Mouse (Mus musculus): ENCODE results near the gene Adgrv1. TPM values are rescaled to one million over a fixed set of nuclear protein-coding genes. Genes with fewer than 3 reads are reported as not detected.

Adgrv1 gene
- total RNA-seq, 2 experiments from 2014 or later: 1.4 to 1.6 TPM

GRCm38 (mm10) chr13:81209815-81210214 is 423.1 kb downstream of the Adgrv1 start:
- intact Hi-C loops (cut with DNase I): loop anchor here (5.0 kb wide), 1 partner anchor 38 kb away; no protein-coding TSS in a partner anchor
- no peak for DNase-seq (ENCODE audit: low spot score in 2 of 2)

GRCm38 (mm10) chr13:81208106-81208613 is 424.8 kb downstream of the Adgrv1 start:
- no peak for DNase-seq (ENCODE audit: low spot score in 2 of 2)
- intact Hi-C loops (cut with DNase I): loop anchor here (5.0 kb wide), 1 partner anchor 36 kb away; no protein-coding TSS in a partner anchor

DNA sequence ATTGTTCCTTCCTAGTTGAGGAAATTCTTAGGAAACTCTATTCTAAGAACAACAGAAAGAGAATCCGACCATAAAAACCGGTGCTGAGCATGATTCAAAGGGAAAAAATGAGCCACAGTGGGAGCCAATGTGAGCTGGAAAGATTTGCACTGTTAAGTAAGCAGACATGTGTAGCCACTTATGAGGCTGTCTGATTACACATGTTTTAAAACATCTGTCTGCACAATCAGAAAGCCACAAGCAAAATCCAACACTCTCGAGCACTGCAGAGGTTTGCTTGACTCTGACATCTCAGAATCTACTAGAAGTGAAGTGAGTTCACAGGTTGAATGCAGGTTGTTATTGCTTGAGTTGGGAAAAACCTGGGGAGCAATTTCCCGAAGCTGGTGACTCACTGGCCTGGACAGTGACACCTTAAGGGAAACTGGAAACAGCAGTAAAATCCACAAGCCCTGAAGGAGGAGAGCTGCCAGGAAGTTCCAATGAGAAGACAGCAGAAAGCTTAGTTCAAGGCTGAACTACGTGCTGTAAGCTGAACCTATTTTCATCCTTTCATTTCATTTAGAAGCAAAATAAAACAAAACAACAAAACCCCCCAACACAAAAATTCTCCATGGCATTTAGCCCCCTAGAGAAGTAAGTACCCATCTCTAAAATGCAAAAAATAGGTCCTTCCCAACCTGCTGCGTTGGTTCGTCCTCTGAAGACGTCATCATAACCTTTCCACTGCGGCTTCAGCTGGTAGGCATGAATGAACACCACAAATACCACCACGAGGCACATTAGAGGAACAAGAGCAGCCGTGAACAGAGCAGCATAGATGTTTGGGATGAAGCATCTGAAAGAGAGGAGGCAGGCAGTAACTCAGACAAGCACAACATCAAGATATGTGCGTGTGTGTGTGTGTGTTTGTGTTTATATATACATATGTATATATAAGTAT is 450.7 kb downstream of the Adgrv1 start:
- intact Hi-C loops (cut with DNase I): no loop called here
- no peak for DNase-seq (ENCODE audit: low spot score in 2 of 2)

- intact Hi-C loops (cut with DNase I): no loop called here
- DNase-seq (ENCODE audit: low spot score in 2 of 2): no peak
Observed at GRCm38 (mm10) chr13:81181459-81181858, 451.5 kb downstream of the Adgrv1 start.

DNA sequence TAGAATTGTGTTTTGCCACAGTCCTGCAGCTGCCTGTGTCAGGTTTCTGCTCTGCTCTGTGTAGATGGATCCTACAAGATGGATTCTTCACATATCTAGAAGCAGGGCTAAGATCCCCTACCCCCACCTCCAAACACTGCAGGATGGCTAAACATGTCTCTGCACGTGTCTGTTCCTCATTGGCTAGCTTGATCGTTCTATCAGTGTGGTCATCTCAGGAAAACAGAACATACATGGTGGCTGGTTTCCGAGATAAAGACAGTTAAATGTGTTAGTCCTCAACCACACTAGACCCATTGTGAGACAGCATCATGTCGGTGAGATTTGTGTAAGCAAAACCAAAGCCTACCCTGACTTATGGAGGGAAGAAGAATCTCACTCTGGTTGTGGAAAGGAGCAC is 456.1 kb downstream of the Adgrv1 start:
- intact Hi-C loops (cut with DNase I): no loop called here

GRCm38 (mm10) chr13:81176071-81176470 is 456.9 kb downstream of the Adgrv1 start:
- intact Hi-C loops (cut with DNase I): no loop called here
- DNase-seq (ENCODE audit: low spot score in 2 of 2): no peak

More for the DNA sequence above, 456.1 kb downstream of the Adgrv1 start:
- DNase-seq (ENCODE audit: low spot score in 2 of 2): no peak

- intact Hi-C loops (cut with DNase I): loop anchor here (5.0 kb wide), 1 partner anchor 36 kb away; no protein-coding TSS in a partner anchor
- DNase-seq (ENCODE audit: low spot score in 2 of 2): no peak
Observed at GRCm38 (mm10) chr13:81171115-81171514, 461.8 kb downstream of the Adgrv1 start.

DNA sequence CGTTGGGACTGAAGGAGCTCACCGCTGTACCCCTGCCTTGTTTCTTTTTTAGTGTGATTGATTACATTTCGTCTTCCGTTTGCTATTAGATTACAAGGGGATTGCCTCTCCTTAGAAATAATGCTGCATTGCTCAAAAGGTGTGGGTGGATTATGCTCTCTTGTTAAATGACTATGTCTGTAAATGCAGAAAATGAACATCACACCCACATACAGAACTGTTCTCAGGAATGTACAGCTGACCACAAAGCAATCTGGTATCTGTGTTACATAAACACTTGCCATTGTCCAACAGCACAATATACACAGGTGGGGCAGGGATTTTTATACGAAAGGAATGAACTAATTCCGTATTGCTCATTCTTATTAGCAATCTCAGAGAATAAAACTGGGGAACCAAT is 465.5 kb downstream of the Adgrv1 start:
- intact Hi-C loops (cut with DNase I): no loop called here
- DNase-seq (ENCODE audit: low spot score in 2 of 2): peak in 1 of 2 experiments; percentile 33

DNA sequence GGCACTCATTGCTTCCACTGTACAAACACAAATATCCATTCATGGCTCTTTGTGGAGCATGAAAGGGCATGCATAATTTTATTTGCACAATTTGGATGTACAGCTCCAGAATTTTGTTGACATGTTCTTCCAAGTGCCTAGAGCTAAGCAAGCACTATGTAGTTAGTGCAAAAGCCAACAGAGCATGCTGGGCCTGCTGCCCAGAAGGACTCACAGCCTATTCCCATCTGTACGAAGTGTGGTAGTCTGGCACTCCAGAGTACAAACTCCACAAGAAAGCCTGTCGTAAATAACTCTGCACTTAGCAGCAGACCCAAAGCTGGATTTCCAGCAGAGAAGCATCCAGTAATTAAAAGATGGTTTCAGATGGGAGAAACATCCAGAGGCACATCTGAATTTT is 473.1 kb downstream of the Adgrv1 start:
- peak in 1 of 2 experiments; percentile 19 for DNase-seq (ENCODE audit: low spot score in 2 of 2)
- intact Hi-C loops (cut with DNase I): loop anchor here (5.0 kb wide), 1 partner anchor 207 kb away; no protein-coding TSS in a partner anchor

DNA sequence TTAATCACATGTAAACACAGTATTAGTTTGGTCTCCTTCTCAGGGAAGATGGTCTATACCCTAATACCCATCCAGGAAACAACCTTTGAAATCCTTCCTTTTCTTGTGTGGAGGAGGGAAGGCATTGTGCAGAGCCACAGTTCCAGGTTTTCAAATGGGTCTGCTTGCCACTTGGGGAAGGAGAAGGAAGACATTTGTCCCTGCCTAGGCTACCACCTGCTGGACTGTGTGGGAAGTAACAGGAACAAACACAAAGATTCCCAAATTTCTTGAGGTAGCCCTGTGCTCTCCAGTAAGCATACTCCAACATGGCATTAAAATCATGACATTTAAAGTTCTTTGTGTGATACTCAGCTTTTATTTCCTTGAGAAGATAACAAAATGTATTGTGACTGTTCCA is 477.6 kb downstream of the Adgrv1 start:
- DNase-seq (ENCODE audit: low spot score in 2 of 2): peak; percentile 20 to 50
- intact Hi-C loops (cut with DNase I): loop anchor here (1.0 to 5.0 kb wide), 3 partner anchors 212 to 293 kb away; no protein-coding TSS in a partner anchor

- intact Hi-C loops (cut with DNase I): no loop called here
- DNase-seq (ENCODE audit: low spot score in 2 of 2): no peak
Observed at GRCm38 (mm10) chr13:81144434-81144833, 488.5 kb downstream of the Adgrv1 start.

- intact Hi-C loops (cut with DNase I): no loop called here
- no peak for DNase-seq (ENCODE audit: low spot score in 2 of 2)
Observed at GRCm38 (mm10) chr13:81142268-81142884, 490.6 kb downstream of the Adgrv1 start.

DNA sequence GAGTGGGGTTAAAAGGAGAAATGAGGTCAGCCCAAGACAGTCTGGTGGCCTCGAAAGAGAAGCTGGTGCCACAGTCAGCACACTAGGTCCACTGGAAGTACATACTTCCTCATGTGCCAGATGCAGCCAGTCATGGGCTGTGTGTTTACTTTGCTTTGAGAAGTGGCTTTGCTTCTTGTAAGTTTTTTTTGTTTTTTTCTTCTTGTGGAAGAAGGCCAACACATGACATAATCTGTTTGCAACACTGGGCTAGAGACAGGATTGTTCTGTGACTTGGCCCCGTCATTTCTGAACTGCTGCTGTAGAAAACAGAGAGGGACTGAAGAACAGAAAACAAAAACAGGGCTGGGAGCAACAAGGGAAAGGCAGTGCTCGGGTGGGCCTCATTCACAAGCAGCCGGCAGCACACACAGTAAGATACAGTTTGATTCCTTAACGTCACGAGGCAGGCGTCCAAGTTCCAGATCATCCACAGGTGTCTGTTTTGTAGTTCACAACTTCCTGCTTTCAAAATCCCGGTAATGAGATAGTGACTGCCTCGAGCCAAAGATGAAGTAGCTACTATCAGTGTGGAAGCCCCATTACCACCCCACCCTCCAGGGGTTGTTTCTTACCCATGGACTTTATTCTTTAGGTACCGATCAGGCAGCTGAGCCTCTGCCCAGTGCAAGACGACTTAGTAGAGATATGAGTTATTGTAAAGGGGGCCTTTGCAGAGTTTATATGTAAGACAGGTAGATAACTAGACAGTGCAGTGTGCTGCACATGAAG is 496.1 kb downstream of the Adgrv1 start:
- peak; percentile 6 to 23 for DNase-seq (ENCODE audit: low spot score in 2 of 2)
- intact Hi-C loops (cut with DNase I): loop anchor here (5.0 kb wide), 1 partner anchor 255 kb away; the partner anchor contains the start of gene Arrdc3

- intact Hi-C loops (cut with DNase I): loop anchor here (5.0 kb wide), 1 partner anchor 254 kb away; the partner anchor contains the start of gene Arrdc3
- DNase-seq (ENCODE audit: low spot score in 2 of 2): no peak
Observed at GRCm38 (mm10) chr13:81135953-81136352, 497.0 kb downstream of the Adgrv1 start.

- intact Hi-C loops (cut with DNase I): no loop called here
- DNase-seq (ENCODE audit: low spot score in 2 of 2): no peak
Observed at GRCm38 (mm10) chr13:81134412-81134811, 498.5 kb downstream of the Adgrv1 start.

- DNase-seq (ENCODE audit: low spot score in 2 of 2): no peak
- intact Hi-C loops (cut with DNase I): no loop called here
Observed at GRCm38 (mm10) chr13:81133336-81133735, 499.6 kb downstream of the Adgrv1 start.

GRCm38 (mm10) chr13:81132691-81133090 is 500.3 kb downstream of the Adgrv1 start:
- intact Hi-C loops (cut with DNase I): no loop called here
- no peak for DNase-seq (ENCODE audit: low spot score in 2 of 2)

GRCm38 (mm10) chr13:81131860-81132259 is 501.1 kb downstream of the Adgrv1 start:
- intact Hi-C loops (cut with DNase I): no loop called here
- no peak for DNase-seq (ENCODE audit: low spot score in 2 of 2)

DNA sequence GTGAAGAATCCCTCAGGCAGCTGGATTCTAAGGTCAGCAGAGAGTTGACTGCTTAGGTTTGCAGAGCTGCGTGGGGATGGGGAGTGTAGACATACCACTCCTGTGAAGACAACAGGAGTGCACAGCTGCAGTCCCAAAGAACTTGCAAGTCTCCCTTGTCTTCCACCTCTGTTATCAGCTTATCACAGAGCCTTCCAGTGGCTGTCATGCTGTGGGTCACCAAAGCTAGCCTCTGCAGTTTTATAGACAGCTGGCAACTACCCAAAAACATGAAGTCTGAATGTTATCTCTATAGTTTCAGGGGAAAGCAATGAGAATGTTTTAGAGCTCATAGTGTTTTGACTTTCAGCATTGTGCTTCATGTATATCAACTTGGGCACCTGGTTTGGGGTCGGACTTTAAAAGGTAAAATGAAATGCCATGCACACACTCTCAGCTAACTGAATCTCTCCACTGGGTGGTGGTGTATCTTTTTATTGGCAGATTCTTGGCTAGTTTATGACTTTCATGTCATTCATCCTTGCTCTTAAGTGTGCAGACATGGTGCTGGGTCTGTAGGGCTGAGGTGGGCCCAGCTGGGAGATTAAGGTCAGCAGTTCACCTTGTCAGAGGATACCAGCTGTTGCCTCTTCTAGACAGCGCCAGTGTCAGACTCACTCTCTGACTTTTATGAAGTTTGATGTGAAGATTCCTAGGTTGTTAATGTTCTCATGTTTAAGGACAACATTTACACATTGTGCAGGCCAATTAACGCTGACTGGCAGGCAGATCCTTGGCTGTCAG is 502.0 kb downstream of the Adgrv1 start:
- intact Hi-C loops (cut with DNase I): no loop called here

More for the DNA sequence above, 502.0 kb downstream of the Adgrv1 start:
- DNase-seq (ENCODE audit: low spot score in 2 of 2): no peak

Data from left cerebral cortex, postnatal 25 days (tissue).